Mouse (Mus musculus): ENCODE results near the gene Asah2. TPM values are rescaled to one million over a fixed set of nuclear protein-coding genes. Genes with fewer than 3 reads are reported as not detected.

Gene Asah2
- polyA plus RNA-seq, 1 experiment from 2014 or later: 0.77 TPM

- ATAC-seq (ENCODE audit: low FRiP score, low read depth): no peak
- 93% methylated on average over 2 of the region's 2 CpGs for WGBS
- H3K27me3 ChIP-seq (replicated peaks): no peaks in the 10 kb centered on the region
These were observed 147.6 kb downstream of the Asah2 start for GRCm38 (mm10) chr19:31960434-31960833.

GRCm38 (mm10) chr19:31956359-31956758 is 151.7 kb downstream of the Asah2 start:
- Histone ChIP-seq H3K4me3 (no peak overlapping the region), H3K9me3 (no peaks in the 10 kb centered on the region), H3K27me3 (replicated peaks) (no peaks in the 10 kb centered on the region), H3K36me3 (no peaks in the 10 kb centered on the region), H3K27ac (no peak overlapping the region), H3K4me1 (no peaks in the 10 kb centered on the region), H3K4me2 (replicated peaks) (no peak overlapping the region), H3K9ac (no peak overlapping the region)
- WGBS: 74% methylated on average over 2 of the region's 2 CpGs
- no peak for ATAC-seq (ENCODE audit: low FRiP score, low read depth)

More at GRCm38 (mm10) chr19:31960434-31960833, 147.6 kb downstream of the Asah2 start:
- H3K36me3 ChIP-seq: no peaks in the 10 kb centered on the region
- H3K4me1 ChIP-seq: no peaks in the 10 kb centered on the region
- no peak overlapping the region for H3K27ac ChIP-seq
- H3K9ac ChIP-seq: no peak overlapping the region
- no peak overlapping the region for H3K4me3 ChIP-seq
- no peaks in the 10 kb centered on the region for H3K9me3 ChIP-seq
- no peak overlapping the region for H3K4me2 ChIP-seq (replicated peaks)

GRCm38 (mm10) chr19:31954696-31955095 is 153.3 kb downstream of the Asah2 start:
- WGBS: 91% methylated on average over 4 of the region's 4 CpGs
- H3K4me1 ChIP-seq: no peaks in the 10 kb centered on the region
- no peak overlapping the region for H3K4me3 ChIP-seq
- no peak overlapping the region for H3K4me2 ChIP-seq (replicated peaks)
- H3K27me3 ChIP-seq (replicated peaks): no peaks in the 10 kb centered on the region
- H3K9me3 ChIP-seq: no peaks in the 10 kb centered on the region
- no peak overlapping the region for H3K27ac ChIP-seq
- ATAC-seq (ENCODE audit: low FRiP score, low read depth): no peak
- H3K36me3 ChIP-seq: no peaks in the 10 kb centered on the region
- H3K9ac ChIP-seq: no peak overlapping the region

DNA sequence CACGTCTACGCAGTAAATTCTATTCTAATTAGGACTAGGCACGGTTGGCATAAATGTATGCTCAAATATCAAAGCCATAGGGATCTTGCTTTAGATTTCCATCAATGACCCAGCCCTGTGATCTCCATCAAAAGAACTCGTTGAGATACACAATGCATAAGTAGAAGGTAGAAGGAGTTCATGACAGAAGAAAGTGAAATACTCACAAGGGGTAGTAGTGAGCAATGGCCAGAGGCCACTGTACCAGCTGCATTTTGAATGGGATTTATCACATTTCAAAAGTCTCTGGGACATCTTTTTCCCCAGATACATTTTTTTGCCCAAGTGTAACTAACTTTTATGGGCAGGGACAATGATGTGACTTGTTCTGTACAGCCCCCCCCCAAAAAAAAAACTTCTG is 153.7 kb downstream of the Asah2 start:
- no peaks in the 10 kb centered on the region for H3K4me1 ChIP-seq
- 86% methylated on average over 4 of the region's 4 CpGs for WGBS
- no peaks in the 10 kb centered on the region for H3K36me3 ChIP-seq
- H3K4me2 ChIP-seq (replicated peaks): no peak overlapping the region
- H3K27me3 ChIP-seq (replicated peaks): no peaks in the 10 kb centered on the region
- no peak overlapping the region for H3K27ac ChIP-seq
- no peak for ATAC-seq (ENCODE audit: low FRiP score, low read depth)
- no peaks in the 10 kb centered on the region for H3K9me3 ChIP-seq
- H3K9ac ChIP-seq: no peak overlapping the region
- H3K4me3 ChIP-seq: no peak overlapping the region

- Histone ChIP-seq H3K36me3 (no peaks in the 10 kb centered on the region), H3K27me3 (replicated peaks) (no peaks in the 10 kb centered on the region), H3K4me1 (no peaks in the 10 kb centered on the region), H3K9ac (no peak overlapping the region), H3K9me3 (no peaks in the 10 kb centered on the region), H3K4me2 (replicated peaks) (no peak overlapping the region), H3K27ac (no peak overlapping the region), H3K4me3 (no peak overlapping the region)
- WGBS: 79% methylated on average over 2 of the region's 2 CpGs
- no peak for ATAC-seq (ENCODE audit: low FRiP score, low read depth)
These were observed 154.2 kb downstream of the Asah2 start for GRCm38 (mm10) chr19:31953799-31954198.

GRCm38 (mm10) chr19:31950793-31951489 is 157.1 kb downstream of the Asah2 start:
- H3K9me3 ChIP-seq: no peaks in the 10 kb centered on the region
- H3K27ac ChIP-seq: no peak overlapping the region
- H3K36me3 ChIP-seq: no peaks in the 10 kb centered on the region
- no peaks in the 10 kb centered on the region for H3K4me1 ChIP-seq
- H3K9ac ChIP-seq: no peak overlapping the region
- H3K27me3 ChIP-seq (replicated peaks): no peaks in the 10 kb centered on the region
- H3K4me2 ChIP-seq (replicated peaks): no peak overlapping the region
- no peak overlapping the region for H3K4me3 ChIP-seq
- WGBS: 85% methylated on average over 7 of the region's 7 CpGs
- no peak for ATAC-seq (ENCODE audit: low FRiP score, low read depth)

Other genes starting within 250 kb of the Asah2 start
- not detected in 2 replicates for gene A1cf, start 239.4 kb downstream of the Asah2 start, polyA plus RNA-seq (2016; fragmentation: Nextera tagmentation; extraction: Ambion mirVana)

Data from neural tube, embryonic 12.5 days (tissue).